Mouse (Mus musculus) MEL (cell line): Measurements from ENCODE around the gene Morf4l1. TPM values are rescaled to one million over a fixed set of nuclear protein-coding genes. Genes with fewer than 3 reads are reported as not detected.

Experiments
- DNase-seq: peaks from one replicate; pipeline ENCODE4 v3.0.0; 2011; ENCODE audit warnings: low read depth, low spot score
- H3K27ac ChIP-seq: 2 replicates; pipeline ENCODE4 v1.5.1; 2012; ENCODE audit warnings: low read depth, mild to moderate bottlenecking, control low read depth, low read length, moderate library complexity; ENCODE audit not compliant: control insufficient read depth
- H3K27me3 ChIP-seq, 2 experiments: fragments of 150-350 bp in 1 of 2; sonication (generic) in 1 of 2; 2 replicates each; pipeline ENCODE4 v1.6.1; 2012; ENCODE audit warnings: low read length in 2 of 2, mild to moderate bottlenecking in 2 of 2, improper control_type of control experiment in 1 of 2, moderate library complexity in 1 of 2; ENCODE audit not compliant: insufficient read depth in 2 of 2, control insufficient read depth in 1 of 2
- H3K36me3 ChIP-seq, 2 experiments: 2 replicates each; pipeline ENCODE4 v1.6.1; 2012 to 2014; ENCODE audit warnings: low read length in 2 of 2, improper control_type of control experiment in 1 of 2, inconsistent platforms in 1 of 2, mild to moderate bottlenecking in 1 of 2; ENCODE audit not compliant: insufficient read depth in 2 of 2, control insufficient read depth in 1 of 2
- H3K4me1 ChIP-seq, 2 experiments: fragments of 150-350 bp in 1 of 2; sonication (generic) in 1 of 2; 2 replicates each; pipeline ENCODE4 v1.6.1; 2012; ENCODE audit warnings: low read length in 2 of 2, improper control_type of control experiment in 1 of 2, mild to moderate bottlenecking in 1 of 2; ENCODE audit not compliant: insufficient read depth in 2 of 2, control insufficient read depth in 1 of 2
- H3K4me3 ChIP-seq, 2 experiments: fragments of 150-350 bp in 1 of 2; sonication (generic) in 1 of 2; 2 replicates each; pipeline ENCODE4 v1.5.1; 2012; ENCODE audit warnings: low read depth in 2 of 2, low read length in 2 of 2, mild to moderate bottlenecking in 2 of 2, moderate library complexity in 2 of 2, control low read depth in 1 of 2, improper control_type of control experiment in 1 of 2; ENCODE audit not compliant: control insufficient read depth in 1 of 2, insufficient read depth in 1 of 2
- H3K79me2 ChIP-seq: 2 replicates; pipeline ENCODE4 v1.6.1; 2012; ENCODE audit warnings: mild to moderate bottlenecking, low read length, moderate library complexity; ENCODE audit not compliant: control insufficient read depth, poor library complexity, insufficient read depth
- H3K9ac ChIP-seq: 2 replicates; pipeline ENCODE4 v1.6.1; 2012; ENCODE audit warnings: low read depth, mild to moderate bottlenecking, control low read depth, low read length, moderate library complexity; ENCODE audit not compliant: control insufficient read depth, poor library complexity, severe bottlenecking
- H3K9me3 ChIP-seq: fragments of 150-350 bp; sonication (generic); replicated peaks from 2 replicates; pipeline ENCODE4 v1.6.1; 2012; ENCODE audit warnings: mild to moderate bottlenecking, low read length, improper control_type of control experiment, moderate library complexity; ENCODE audit not compliant: insufficient read depth
- BHLHE40 ChIP-seq: IDR thresholded peaks from 2 replicates; pipeline ENCODE4 v1.6.1; 2012; ENCODE audit warnings: low read depth, mild to moderate bottlenecking, inconsistent platforms, low read length, improper control_type of control experiment, borderline replicate concordance
- CTCF ChIP-seq, 3 experiments: IDR thresholded peaks in 2 of 3; conservative IDR thresholded peaks in 1 of 3; 2 replicates each; pipeline ENCODE4 v1.5.1; 2011 to 2012; ENCODE audit warnings: low read length in 3 of 3, low read depth in 2 of 3, mild to moderate bottlenecking in 2 of 3, improper control_type of control experiment in 1 of 3, inconsistent platforms in 1 of 3, mixed read lengths in 1 of 3, moderate library complexity in 1 of 3; ENCODE audit not compliant: control insufficient read depth in 1 of 3, insufficient read depth in 1 of 3, poor library complexity in 1 of 3, severe bottlenecking in 1 of 3
- ELF1 ChIP-seq: IDR thresholded peaks from 2 replicates; pipeline ENCODE4 v1.6.1; 2014; ENCODE audit warnings: low read depth, mild to moderate bottlenecking, inconsistent platforms, low read length, improper control_type of control experiment, moderate library complexity
- EP300 ChIP-seq, 2 experiments: IDR thresholded peaks; 2 replicates each; pipeline ENCODE4 v1.6.1; 2011; ENCODE audit warnings: improper control_type of control experiment in 2 of 2, low read length in 2 of 2, low read depth in 1 of 2, mild to moderate bottlenecking in 1 of 2
- ETS1 ChIP-seq: IDR thresholded peaks from 2 replicates; pipeline ENCODE4 v1.6.1; 2012; ENCODE audit warnings: low read depth, mild to moderate bottlenecking, inconsistent platforms, low read length, improper control_type of control experiment, moderate library complexity
- GABPA ChIP-seq: IDR thresholded peaks from 2 replicates; pipeline ENCODE4 v1.6.1; 2012; ENCODE audit warnings: low read depth, mild to moderate bottlenecking, inconsistent platforms, low read length, improper control_type of control experiment, moderate library complexity
- GATA1 ChIP-seq: IDR thresholded peaks from 2 replicates; pipeline ENCODE4 v1.6.1; 2011; ENCODE audit warnings: low read depth, low read length, improper control_type of control experiment
- HCFC1 ChIP-seq: IDR thresholded peaks from 2 replicates; pipeline ENCODE4 v1.6.1; 2012; ENCODE audit warnings: low read depth, mild to moderate bottlenecking, inconsistent platforms, low read length, improper control_type of control experiment, moderate library complexity
- JUND ChIP-seq: IDR thresholded peaks from 2 replicates; pipeline ENCODE4 v1.6.1; 2011; ENCODE audit warnings: low read depth, mild to moderate bottlenecking, improper control_type of control experiment, low read length
- MAFK ChIP-seq: IDR thresholded peaks from 2 replicates; pipeline ENCODE4 v1.6.1; 2011; ENCODE audit warnings: low read depth, mild to moderate bottlenecking, low read length, improper control_type of control experiment, borderline replicate concordance
- MAX ChIP-seq: IDR thresholded peaks from 2 replicates; pipeline ENCODE4 v1.6.1; 2011; ENCODE audit warnings: low read length, improper control_type of control experiment
- MAZ ChIP-seq: IDR thresholded peaks from 2 replicates; pipeline ENCODE4 v1.6.1; 2012; ENCODE audit warnings: low read depth, mild to moderate bottlenecking, inconsistent platforms, low read length, improper control_type of control experiment
- MXI1 ChIP-seq: IDR thresholded peaks from 2 replicates; pipeline ENCODE4 v1.6.1; 2011; ENCODE audit warnings: mild to moderate bottlenecking, low read depth, low read length, improper control_type of control experiment
- MYB ChIP-seq: IDR thresholded peaks from 2 replicates; pipeline ENCODE4 v1.6.1; 2011; ENCODE audit warnings: mild to moderate bottlenecking, low read depth, low read length, improper control_type of control experiment
- MYC ChIP-seq: IDR thresholded peaks from 2 replicates; pipeline ENCODE4 v1.6.1; 2011; ENCODE audit warnings: low read depth, mild to moderate bottlenecking, low read length, improper control_type of control experiment, moderate library complexity
- NELFE ChIP-seq: IDR thresholded peaks from 2 replicates; pipeline ENCODE4 v1.6.1; 2011; ENCODE audit warnings: low read depth, low read length, improper control_type of control experiment
- NRF1 ChIP-seq: IDR thresholded peaks from 2 replicates; pipeline ENCODE4 v1.6.1; 2014; ENCODE audit warnings: low read depth, mild to moderate bottlenecking, inconsistent platforms, low read length, improper control_type of control experiment, moderate library complexity; ENCODE audit not compliant: poor library complexity, insufficient read depth, severe bottlenecking
- POLR2A ChIP-seq, 2 experiments: IDR thresholded peaks; 2 replicates each; pipeline ENCODE4 v1.6.1; 2011 to 2012; ENCODE audit warnings: low read length in 2 of 2, mild to moderate bottlenecking in 2 of 2, control low read depth in 1 of 2, improper control_type of control experiment in 1 of 2, low read depth in 1 of 2, moderate library complexity in 1 of 2; ENCODE audit not compliant: control insufficient read depth in 1 of 2, insufficient read depth in 1 of 2, poor library complexity in 1 of 2
- POLR2AphosphoS2 ChIP-seq: IDR thresholded peaks from 2 replicates; pipeline ENCODE4 v1.6.1; 2011; ENCODE audit warnings: low read length, improper control_type of control experiment
- POLR2AphosphoS5 ChIP-seq: IDR thresholded peaks from 2 replicates; pipeline ENCODE4 v1.6.1; 2012; ENCODE audit warnings: low read depth, borderline replicate concordance, mild to moderate bottlenecking, inconsistent platforms, low read length, moderate library complexity, mixed read lengths
- RAD21 ChIP-seq: IDR thresholded peaks from 2 replicates; pipeline ENCODE4 v1.6.1; 2011; ENCODE audit warnings: mild to moderate bottlenecking, low read depth, low read length, improper control_type of control experiment
- SIN3A ChIP-seq: IDR thresholded peaks from 2 replicates; pipeline ENCODE4 v1.6.1; 2012; ENCODE audit warnings: low read length, improper control_type of control experiment, inconsistent platforms
- SMC3 ChIP-seq: IDR thresholded peaks from 2 replicates; pipeline ENCODE4 v1.6.1; 2011; ENCODE audit warnings: low read depth, low read length, improper control_type of control experiment
- USF1 ChIP-seq: IDR thresholded peaks from 2 replicates; pipeline ENCODE4 v1.6.1; 2014; ENCODE audit warnings: low read depth, mild to moderate bottlenecking, inconsistent platforms, low read length, improper control_type of control experiment, moderate library complexity
- ZC3H11A ChIP-seq: IDR thresholded peaks from 2 replicates; pipeline ENCODE4 v1.6.1; 2012; ENCODE audit warnings: low read depth, mild to moderate bottlenecking, inconsistent platforms, low read length, improper control_type of control experiment
- ZKSCAN1 ChIP-seq: IDR thresholded peaks from 2 replicates; pipeline ENCODE4 v1.6.1; 2012; ENCODE audit warnings: low read depth, mild to moderate bottlenecking, inconsistent platforms, low read length, improper control_type of control experiment, moderate library complexity
- ZMIZ1 ChIP-seq: IDR thresholded peaks from 2 replicates; pipeline ENCODE4 v1.6.1; 2012; ENCODE audit warnings: low read depth, mild to moderate bottlenecking, inconsistent platforms, low read length, improper control_type of control experiment, moderate library complexity
- polyA plus RNA-seq, 2 experiments: library from polyadenylated mRNA; stranded (reverse) in 1 of 2; unstranded in 1 of 2; fragments of >175 nt in 1 of 2; fragments of >200 nt in 1 of 2; gene quantifications; 2 replicates each; pipeline versions ENCODE4 v1.2.1 to v1.2.4; 2012; ENCODE audit warnings: low replicate concordance in 2 of 2, low read depth in 1 of 2; ENCODE audit not compliant: insufficient read length in 2 of 2, insufficient read depth in 1 of 2, missing spikeins in 1 of 2
- total RNA-seq: library from RNA; depleted of rRNA; stranded (reverse); fragments of 300-350 nt; gene quantifications from 2 replicates; pipeline ENCODE4 v1.2.3, GENCODE M21; 2012

The Morf4l1 gene
- total and polyA plus RNA-seq, 3 experiments = 107 to 292 (median 190) TPM

GRCm38 (mm10) chr9:90124156-90124872 is 9.7 kb upstream of the Morf4l1 start:
- TF ChIP-seq SMC3 (no peak), POLR2AphosphoS2 (no peak), NELFE (no peak), EP300 (IDR thresholded peaks at IDR 0.05; ENCODE audit: low read depth in 1 of 2, low read length in 2 of 2) (no peak), POLR2A (IDR thresholded peaks at IDR 0.05; ENCODE audit: control insufficient read depth in 1 of 2, insufficient read depth in 1 of 2, low read depth in 1 of 2, low read length in 2 of 2, poor library complexity in 1 of 2) (no peak), ELF1 (no peak), ZKSCAN1 (no peak), MYC (no peak), GATA1 (no peak), POLR2AphosphoS5 (no peak), HCFC1 (no peak), ZC3H11A (no peak), CTCF (IDR thresholded peaks at IDR 0.05 in 2 of 3, conservative IDR thresholded peaks at IDR 0.05 in 1 of 3; ENCODE audit: control insufficient read depth in 1 of 3, insufficient read depth in 1 of 3, low read depth in 2 of 3, low read length in 3 of 3, poor library complexity in 1 of 3, severe bottlenecking in 1 of 3) (no peak)
- Histone ChIP-seq H3K27ac (no peak overlapping the region), H3K9ac (no peak overlapping the region), H3K27me3 (no peaks in the 10 kb centered on the region), H3K4me3 (no peak overlapping the region), H3K79me2 (no peaks in the 10 kb centered on the region), H3K4me1 (peaks cover 0 to 5% of the 10 kb centered on the region in 2 experiments; a peak in 2 of 4 replicates), H3K36me3 (peaks cover 0 to 4% of the 10 kb centered on the region in 2 experiments; a peak in 1 of 4 replicates), H3K9me3 (no peaks in the 10 kb centered on the region)
- no peak for DNase-seq

GRCm38 (mm10) chr9:90122246-90122740 is 7.7 kb upstream of the Morf4l1 start:
- H3K27me3 ChIP-seq = no peaks in the 10 kb centered on the region
- H3K4me1 ChIP-seq = peaks cover 0 to 5% of the 10 kb centered on the region in 2 experiments; a peak in 2 of 4 replicates
- no peak overlapping the region for H3K27ac ChIP-seq
- no peak for TF ChIP-seq NRF1
- TF ChIP-seq MAFK = no peak
- no peak for TF ChIP-seq MAX
- TF ChIP-seq ELF1 = no peak
- TF ChIP-seq GATA1 = no peak
- no peak for TF ChIP-seq ZMIZ1
- TF ChIP-seq BHLHE40 = no peak
- no peak for TF ChIP-seq GABPA
- TF ChIP-seq MAZ = no peak
- no peak for TF ChIP-seq POLR2AphosphoS5
- TF ChIP-seq SIN3A = no peak
- no peak for TF ChIP-seq ZC3H11A
- no peak for TF ChIP-seq USF1
- TF ChIP-seq JUND = no peak
- no peak for TF ChIP-seq MXI1
- no peak for TF ChIP-seq MYC
- TF ChIP-seq RAD21 = no peak
- TF ChIP-seq ETS1 = no peak
- TF ChIP-seq MYB = no peak
- no peak overlapping the region for H3K9ac ChIP-seq
- H3K9me3 ChIP-seq = no peaks in the 10 kb centered on the region
- H3K36me3 ChIP-seq = peaks cover 0 to 4% of the 10 kb centered on the region in 2 experiments; a peak in 1 of 4 replicates
- DNase-seq = no peak
- H3K4me3 ChIP-seq = no peak overlapping the region
- H3K79me2 ChIP-seq = no peaks in the 10 kb centered on the region
